Mouse (Mus musculus) T-helper 2 cell (primary cell): ENCODE results near the gene Rasal3.

Source experiments
- in situ Hi-C: fragments of 300-600 bp; cut with MboI, MseI; formaldehyde crosslinking; loops from one replicate; pipeline ENCODE4 v1.15.1; 2025; ENCODE audit warnings: high pct_unique_total_duplicates

Rasal3 gene

DNA sequence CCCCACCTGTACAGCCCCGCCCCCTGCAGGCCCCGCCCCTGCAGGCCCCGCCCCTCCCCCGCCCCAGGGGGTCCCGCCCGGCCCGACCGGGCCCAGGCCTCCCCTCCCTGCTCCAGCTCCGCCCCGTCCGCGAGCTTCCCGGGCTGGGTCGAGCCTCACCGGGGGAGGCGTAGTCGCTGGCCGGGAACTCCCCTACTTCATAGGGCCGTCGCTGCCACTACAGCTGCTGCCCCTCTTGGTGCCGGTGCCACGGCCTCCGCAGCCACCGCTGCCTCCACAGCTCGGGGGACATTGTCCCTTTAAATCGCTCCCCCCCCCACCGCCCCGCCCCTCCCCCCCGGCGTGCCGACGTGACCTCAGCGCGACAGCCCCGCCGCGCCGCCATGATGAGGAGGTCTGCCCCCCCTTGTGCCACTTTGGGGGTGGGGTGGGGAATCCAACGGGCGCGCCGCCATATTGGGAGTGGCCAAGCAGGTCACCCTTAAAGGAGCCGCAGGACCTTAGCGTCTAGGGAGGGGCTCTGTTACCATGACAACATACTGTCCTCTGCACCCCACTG is 14.2 kb downstream of the Rasal3 start, which contains the start of gene Wiz:
Gene Wiz, minus strand, starts transcription at position 339 of the 559 bp plus-strand sequence.
- in situ Hi-C loops, result no loop called here

DNA sequence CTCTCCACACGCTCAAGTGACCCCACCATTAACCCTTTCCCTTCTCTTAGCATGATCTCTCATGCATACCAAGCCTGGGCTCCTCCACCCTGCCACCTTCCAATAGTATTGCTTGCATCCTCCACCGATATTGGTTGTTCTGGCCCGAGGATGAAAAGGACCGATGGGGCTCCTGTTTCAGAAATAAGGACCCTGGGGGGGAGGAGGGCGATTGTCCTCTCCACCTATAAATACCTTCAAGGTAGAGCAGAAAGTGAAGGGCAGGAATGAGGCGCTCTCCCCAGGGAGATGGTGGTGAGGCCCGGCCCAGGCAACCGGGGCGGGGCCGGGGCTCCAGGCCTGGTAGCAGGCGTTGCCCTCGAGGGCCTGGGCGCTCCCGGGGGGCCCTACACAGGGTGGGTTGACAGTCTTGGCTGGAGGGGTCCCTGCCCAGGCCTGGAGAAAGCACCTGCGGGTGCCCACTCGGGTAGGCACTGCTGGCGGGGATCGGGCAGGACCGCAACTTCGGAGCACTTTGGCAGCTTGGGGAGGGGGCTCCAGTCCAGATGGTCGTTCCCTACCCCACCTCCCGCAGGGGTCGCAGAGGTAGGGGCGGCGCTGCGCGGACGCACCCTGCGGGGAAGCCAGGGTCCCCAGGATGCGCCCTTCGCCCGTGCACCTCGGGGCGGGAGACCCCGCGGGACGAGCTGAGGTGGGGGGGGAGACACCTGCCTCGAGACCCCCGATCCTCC is 14.8 kb downstream of the Rasal3 start:
- in situ Hi-C loops, result no loop called here

DNA sequence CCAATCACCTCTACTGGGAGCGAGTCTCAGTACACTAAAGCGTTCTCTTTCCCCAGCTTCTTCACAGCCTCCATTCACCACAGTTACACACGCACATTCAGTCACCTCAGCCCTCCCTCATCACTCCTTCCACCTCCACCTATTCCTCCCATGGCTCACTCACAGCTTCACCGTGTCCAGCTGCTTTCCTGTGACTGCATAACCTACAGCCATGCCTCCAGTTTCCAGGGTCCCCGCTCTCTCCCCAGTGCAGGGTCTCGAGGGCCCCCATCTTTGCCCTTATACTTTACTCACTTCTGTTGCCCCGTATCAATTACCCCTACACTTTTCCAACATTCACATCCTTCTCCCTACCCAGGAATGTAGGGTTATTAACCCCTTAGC is 15.4 kb downstream of the Rasal3 start:
- in situ Hi-C loops, result no loop called here

DNA sequence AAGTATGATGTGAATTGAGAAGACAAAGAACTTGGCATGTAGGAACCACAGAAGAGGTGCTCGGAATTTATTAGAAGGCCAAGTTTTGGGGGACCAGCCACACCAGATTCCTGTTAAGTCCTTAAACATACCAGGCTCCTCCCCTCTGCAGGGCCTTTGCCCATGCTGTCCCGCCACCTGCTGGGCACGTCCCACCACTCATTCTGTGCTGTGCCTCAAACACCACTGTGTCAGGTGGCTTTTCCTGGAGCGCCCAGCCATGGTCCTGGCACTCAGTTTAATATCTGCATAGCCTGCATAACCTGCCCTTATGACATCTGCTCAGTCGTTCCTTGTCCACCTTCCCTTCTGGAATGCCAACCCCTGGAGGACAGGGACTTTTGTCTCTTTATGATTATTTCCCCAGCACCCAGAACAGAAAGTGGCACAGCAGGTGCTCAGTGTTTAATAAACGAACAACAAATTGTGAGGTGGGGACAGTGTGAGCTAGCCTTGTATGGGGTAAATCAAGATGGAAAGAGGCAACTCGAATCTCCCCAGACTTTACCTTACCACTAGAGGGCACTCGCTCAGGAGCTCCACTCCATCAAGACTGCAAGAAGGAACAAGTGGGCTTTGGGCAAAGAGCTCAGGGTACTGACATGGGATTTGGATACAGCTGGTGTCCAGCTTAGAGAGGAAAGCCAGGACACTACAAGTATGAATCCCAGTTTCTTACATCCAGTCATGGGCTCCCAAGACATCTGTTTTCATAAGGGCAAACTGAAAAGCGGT is 16.5 kb downstream of the Rasal3 start:
- in situ Hi-C loops, result no loop called here

DNA sequence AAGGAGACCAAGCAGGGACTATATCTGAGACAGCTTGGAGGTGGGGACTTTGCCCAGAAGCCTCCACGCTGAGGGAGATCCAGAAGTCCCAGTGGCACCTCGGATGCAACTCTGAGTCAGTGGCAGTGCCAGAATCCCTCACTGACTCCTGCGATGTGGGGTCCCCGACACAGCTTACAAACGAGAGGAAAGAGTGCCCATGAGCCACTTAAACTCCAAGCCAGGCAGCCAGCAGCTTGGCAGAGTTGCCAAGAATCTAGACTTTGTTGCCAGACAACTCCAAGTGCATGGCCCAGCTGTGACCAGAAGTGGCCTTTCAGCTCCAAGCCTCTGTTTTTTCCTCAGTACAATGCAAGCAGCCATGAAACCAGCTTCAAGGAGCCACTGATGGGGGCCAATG is 19.7 kb downstream of the Rasal3 start:
- in situ Hi-C loops, result no loop called here

DNA sequence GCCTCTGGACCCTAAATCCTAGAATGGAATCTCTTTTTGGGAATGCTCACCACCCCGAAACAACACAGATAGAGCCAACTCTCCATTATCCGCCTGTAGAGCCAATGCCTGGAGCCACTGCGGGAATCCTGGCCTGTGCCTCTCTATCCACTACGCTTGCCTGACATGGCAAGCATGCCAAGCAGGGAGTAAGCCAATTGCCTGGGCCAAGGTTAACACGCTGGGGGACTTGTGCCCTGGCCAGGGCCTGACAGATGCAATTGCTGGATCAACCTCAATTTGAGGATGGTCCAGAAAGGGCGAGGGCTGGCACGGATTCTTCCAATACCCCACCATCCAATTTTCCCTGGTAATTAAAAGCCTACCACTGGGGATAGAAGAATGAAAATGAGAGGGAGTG is 20.8 kb downstream of the Rasal3 start:
- in situ Hi-C loops, result no loop called here

DNA sequence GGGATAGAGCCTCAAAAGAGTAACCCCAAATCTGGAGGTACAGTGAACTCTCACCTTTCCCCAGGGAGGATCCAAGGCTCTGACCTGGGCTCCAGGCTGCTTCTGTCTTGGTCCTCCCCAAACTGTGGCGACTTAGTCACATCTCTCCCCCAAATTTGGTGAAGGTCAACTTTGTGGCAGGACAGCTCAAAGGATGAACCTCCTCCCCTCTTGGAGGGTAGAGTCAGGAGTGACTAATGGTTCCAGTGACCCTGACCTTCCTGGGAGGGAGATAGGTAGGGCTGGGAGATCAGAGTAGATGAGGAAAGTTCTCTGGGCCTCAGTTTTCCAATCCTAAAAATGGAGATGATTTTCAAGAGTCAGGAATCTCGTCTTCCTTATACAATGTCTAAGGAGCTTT is 24.6 kb downstream of the Rasal3 start:
- in situ Hi-C loops, result no loop called here

DNA sequence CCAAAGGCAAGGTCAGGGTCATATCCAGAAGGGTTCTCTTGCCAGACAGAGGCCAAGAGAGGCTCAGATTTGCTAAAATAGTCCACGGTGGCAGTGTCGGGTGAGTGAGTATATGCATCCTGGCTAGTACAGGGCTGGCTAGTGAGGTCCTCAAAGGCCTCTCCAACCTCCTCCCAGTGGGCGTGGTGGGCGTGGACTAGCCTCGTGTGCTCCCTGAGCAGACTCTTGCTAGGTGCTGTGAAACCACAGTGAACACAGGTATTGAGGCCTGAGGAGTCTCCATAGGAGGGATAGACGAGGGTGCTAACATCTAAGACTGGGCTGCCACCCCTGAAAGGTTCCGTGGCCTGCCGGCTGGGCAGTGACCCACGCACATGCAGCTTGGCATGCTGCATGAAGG is 26.2 kb downstream of the Rasal3 start:
- in situ Hi-C loops, result no loop called here

DNA sequence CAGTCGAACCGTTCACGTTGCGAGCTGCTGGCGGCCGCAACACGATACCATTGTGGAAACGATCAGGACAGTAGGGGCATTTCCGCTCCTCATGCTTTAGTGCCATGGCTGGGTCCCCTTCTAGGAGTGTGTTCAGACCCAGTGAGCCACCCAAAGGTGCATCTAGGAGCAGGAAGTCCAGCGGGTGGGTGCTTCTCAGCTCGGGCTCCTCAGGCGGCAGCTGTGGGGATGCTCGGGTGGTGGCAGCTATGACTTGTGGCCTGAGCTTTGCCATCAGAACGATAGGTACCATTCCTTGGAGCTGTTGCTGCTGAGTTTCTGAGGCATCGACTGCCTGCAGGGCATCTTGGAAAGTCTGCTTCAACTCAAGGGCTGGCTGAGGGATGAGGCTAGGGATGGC is 26.9 kb downstream of the Rasal3 start:
- in situ Hi-C loops, result no loop called here

DNA sequence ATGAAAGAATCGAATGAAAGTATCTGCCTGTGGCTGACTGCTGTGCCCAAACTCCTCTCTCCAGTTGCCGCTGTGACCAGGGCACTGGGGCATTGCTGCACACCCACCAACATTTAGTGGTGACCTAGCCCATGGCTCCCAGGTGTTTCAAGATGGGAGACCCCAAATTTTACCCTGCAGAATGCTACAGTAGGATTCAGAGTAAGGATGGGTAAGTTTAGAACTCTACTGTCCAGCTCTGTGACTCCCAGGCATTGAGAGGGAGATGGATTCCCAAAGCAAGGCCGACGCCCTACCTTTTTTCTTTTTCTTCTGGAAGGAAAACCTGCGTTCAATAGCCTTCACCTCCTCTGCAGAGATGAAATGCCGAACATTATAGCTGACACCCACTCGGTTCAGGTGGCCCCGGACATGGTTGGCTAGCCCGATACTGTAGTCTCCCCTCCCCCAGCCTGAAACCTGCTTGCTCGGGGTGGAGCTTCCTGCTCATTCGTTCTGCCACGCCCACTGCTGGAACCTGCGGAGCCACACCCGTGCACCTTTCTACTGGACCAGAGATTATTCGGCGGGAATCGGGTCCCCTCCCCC is 34.3 kb downstream of the Rasal3 start:
- in situ Hi-C loops, result no loop called here

DNA sequence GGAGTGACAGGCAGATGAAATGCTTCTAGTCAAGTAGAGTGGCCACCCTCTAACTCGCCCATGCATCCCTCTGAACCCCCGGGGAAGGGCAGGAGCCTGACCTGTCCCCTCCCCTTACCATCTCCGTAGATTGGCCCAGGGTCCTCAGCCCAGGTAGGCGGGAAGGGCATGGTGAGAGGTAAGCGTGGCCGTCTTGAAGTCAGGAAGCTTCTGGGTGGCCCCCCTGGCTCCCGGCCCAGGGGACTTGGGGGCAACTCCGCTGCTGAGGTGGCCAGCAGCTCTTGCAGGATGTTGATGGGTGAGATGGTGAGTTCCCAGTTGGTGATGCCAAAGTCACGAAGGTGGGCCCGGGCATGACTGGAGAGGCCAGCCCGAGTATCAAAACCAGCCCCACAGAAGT is 35.7 kb downstream of the Rasal3 start:
- in situ Hi-C loops, result no loop called here

DNA sequence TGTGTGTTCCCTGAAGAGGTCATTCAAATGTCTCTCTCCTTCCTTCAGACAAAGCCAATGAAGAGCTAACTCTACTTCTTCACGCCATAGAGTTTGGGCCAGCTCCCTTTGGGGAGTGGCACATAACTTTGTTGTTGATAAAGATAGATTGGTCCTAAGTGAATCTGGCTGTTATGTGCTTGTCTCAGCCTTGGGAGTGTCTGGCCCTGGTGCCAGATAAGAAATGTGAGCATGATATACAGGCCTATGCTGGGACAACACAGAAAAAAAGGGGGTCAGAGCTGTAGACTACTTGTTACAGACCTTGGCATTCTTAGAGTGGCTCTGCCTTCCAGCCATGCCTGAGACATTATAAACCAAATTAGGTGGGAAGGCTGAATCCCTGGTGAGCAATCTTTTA is 38.1 kb downstream of the Rasal3 start:
- in situ Hi-C loops, result no loop called here

DNA sequence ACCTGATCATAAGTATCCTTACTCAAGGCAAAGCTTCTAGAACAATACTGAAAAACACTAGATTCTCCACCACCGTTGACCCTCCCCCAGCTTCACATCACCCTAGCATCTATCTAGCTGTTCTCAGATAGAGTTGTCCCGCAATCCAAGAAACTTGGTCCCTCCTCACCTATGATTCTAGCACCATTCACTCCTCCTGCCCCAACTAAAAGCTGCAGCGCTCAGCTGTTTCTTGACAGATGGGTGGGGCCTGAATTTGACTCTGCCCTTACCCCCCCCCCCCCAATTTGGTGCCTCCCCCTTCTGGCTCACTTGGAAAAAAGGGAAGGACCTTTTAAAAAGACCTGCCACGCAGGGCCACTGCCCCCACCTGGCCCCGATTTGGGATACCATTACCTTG is 38.5 kb downstream of the Rasal3 start:
- in situ Hi-C loops, result no loop called here

DNA sequence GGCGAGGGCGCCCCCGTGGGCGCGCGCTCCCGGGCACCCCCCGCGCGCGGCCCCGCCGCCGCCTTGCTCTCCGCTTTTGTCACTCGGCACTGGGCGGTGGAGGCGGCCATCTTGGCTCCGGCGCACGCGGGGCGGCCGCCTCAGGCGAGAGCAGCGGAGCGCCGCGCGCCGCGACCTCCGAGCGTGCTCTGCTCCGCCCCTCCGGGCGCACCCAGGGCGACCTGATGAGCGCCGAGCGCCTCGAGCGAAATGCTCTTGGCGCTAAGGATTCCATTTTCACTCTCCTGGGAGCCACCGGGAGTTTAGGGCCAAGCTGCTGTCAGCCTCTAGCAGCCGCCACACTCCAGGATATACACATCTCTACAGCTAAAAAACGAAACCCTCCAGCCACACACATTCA is 39.1 kb downstream of the Rasal3 start:
- in situ Hi-C loops, result no loop called here

DNA sequence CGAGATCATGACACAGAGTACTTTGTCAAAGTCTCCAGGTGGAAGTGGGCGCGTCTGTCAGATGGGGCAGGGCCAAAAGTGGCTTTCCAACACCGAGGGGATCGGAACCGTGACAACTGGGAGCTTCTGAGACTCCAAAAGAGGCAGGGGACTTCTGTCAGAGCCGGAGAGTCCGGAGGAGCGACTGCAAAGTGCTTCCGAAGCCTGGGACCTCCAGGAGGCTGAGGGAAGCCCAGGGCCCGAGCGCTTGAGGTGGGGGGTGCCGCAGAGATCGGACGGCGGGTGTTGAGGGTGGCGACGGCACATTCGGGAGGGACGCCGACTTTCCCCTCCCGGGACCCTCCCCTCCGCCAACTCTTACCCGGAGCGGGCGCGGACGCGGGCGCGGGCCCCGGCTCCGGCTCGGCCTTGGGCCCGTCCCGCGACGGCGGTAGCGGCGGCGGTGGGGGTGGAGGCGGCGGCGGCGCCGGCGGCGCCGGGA is 39.5 kb downstream of the Rasal3 start:
- in situ Hi-C loops, result no loop called here

DNA sequence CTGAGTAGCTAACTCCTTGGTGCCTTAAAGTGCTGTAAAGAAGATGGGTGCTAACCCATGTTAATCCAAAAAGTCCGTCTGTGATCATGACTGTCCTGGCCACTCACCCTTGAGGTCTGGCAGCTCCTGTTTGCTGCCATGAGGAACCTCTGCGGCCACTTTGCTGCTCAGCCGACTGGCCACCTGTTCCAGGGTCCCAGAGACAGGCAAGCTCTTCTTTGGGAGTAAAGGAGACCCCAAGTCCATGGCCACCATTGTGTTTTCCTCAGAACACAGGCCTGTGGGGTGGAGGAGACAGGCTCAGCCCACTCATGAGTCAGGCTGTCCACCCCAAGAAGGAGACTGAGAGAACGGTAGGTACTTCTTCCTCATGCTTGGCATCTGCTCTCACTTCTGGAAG is 40.7 kb downstream of the Rasal3 start:
- in situ Hi-C loops, result no loop called here

DNA sequence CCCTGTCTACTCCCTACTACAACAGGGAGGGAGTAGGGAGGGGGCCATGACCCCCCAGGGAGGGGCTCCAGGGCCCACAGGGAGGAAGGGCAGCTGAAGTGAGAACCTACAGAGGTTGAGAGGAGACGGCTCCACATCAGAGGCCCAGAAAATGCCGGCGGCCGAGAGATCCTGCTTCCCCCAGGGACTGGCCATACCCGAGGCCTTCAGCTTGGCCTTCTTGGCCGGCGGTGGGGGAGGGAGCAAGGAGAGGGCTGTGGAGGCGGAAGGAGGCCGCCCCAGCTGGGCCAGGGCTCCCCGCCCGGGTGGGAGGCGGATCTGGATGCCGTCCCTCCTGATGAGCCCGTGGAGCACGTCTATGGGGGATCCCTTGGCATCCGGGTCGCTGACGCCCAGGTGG is 43.5 kb downstream of the Rasal3 start:
- in situ Hi-C loops, result no loop called here

DNA sequence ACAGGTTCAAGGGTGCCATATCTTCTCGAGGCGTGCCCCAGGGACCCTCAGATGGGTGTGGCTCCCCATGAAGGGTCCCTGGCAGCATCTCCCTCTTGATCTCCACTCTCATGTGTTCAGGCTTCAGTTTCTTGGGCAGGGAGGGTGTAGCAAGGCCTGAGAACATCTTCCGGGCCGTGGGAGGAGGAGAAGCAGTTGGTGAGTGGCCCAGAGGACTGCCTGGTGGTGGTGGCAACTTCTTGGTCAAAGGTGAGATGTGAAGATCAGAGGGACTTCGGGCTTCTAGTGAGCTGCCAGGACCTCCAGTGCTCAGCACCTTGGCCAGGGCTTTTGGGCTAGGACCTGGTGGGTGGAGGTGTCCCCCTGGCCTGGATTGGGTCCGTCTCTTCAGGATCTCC is 44.4 kb downstream of the Rasal3 start:
- in situ Hi-C loops, result no loop called here

DNA sequence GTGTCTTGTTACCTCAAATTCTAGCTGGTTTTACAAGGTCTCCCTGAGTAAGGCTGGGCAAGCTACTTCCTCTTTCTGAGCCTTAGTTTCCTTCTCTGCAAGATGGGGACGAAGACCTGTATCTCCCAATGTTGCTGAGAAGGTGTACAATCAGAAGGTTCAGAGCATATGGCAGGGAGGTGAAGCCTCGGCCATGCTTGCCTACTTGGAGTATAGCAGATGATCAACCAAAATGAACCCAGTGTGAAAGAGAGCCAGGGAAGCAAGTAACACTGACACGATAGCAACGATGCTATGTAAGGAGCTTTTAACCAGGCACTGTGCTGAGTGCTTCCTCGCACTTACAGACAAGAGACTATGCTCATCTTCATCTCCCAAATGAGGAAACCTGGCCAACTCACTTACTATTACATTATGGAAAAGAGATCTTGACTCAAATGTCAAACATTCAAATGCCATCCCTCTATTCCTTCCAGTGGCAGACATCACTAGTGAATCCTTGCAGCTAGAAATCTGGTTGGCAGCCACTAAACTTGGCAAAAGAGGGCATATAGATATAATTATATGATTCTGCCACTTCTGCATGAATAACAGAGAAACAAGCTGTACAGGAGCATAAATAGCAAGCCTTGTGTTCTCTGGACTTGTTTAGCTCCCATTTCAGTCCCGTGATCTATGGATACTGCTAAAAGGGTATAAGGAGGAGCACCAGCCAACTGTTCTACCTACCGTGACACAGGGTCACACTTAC is 45.0 kb downstream of the Rasal3 start:
- in situ Hi-C loops, result no loop called here

DNA sequence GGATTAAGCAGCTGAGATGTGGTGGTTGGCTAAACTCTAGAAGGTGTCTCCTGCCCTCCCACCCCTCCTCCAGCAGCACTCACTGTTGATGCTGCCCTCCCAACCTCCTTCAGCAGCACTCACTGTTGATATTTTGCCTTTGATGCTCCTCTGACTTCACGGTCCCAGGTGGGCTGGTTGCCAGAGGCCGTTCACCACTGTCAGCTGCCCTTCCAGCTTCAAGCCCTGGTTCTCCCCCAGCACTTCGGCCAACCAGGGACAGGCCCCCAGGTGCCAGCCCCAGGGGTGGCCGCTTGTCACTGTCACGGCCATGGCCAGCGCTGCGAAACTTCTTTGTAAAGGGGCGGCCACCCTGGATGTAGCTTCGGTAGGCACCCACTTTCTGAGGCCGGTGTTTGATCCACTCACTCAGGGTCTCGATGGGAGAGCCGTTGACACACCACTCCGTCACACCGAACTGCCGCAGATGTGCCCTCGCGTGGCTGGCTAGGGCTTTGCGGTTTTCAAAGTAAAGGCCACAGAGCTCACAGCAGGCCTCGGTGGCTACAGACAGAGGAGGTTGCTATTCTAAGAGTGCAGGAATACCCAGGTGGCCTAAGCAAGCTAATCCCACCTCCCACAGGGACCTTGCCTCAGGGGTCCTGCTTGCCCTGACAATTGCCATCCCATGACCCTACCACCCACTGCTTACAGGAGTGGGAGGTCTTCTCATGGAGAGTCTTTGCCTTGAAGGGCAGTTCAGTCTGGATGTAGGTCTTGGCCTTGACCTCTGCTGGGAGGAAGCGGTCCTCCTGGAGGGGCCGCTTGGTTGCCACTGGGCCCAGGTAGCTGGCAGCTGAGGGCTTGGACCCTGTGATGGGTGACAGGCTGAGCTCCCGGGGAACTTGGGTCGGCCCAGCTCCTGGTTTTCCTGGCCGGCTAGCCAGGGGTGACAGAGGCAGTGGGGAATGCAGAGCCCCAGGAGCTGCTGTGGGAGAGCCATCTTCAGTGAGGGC is 46.3 kb downstream of the Rasal3 start:
- in situ Hi-C loops, result no loop called here

DNA sequence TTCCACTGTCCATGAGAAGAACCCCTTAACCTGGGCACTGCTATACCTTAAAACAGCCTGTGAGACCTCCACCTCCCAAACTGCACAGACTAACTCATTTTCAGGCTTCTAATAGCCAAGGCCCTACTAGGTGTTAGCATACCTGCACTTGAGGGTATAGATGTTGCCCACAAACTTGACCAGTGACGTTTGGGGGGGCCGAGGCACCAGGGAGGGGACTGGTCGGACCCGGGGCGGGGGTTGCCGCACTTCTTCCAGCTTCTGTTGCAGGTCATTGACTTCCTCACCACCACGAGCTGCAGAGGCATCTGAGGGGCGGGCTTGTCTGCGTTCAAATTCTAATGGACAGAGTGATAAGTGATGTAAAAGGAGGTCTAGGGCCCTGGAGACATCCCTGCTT is 47.1 kb downstream of the Rasal3 start:
- in situ Hi-C loops, result no loop called here
